Mouse (Mus musculus) neural tube, embryonic 12.5 days (tissue): ENCODE data around the gene 2900026A02Rik. TPM values are rescaled to one million over a fixed set of nuclear protein-coding genes. Genes with fewer than 3 reads are reported as not detected.

ENCODE experiments used
- ATAC-seq: fragments of 200-750 bp; cut with Nextera tagmentation; 2 replicates; pipeline ENCODE4 v1.8.0; 2017; ENCODE audit warnings: low read depth, mild to moderate bottlenecking, moderate TSS enrichment, moderate library complexity; ENCODE audit not compliant: low FRiP score
- H3K27ac ChIP-seq: fragments of 300-500 bp; sonication (generic); 2 replicates; pipeline ENCODE4 v1.5.1; 2016
- H3K27me3 ChIP-seq: fragments of 300-500 bp; sonication (generic); replicated peaks from 2 replicates; pipeline ENCODE4 v1.6.1; 2016; ENCODE audit warnings: mild to moderate bottlenecking
- H3K36me3 ChIP-seq: fragments of 300-500 bp; sonication (generic); 2 replicates; pipeline ENCODE4 v1.6.1; 2016; ENCODE audit warnings: mild to moderate bottlenecking
- H3K4me1 ChIP-seq: fragments of 300-500 bp; sonication (generic); 2 replicates; pipeline ENCODE4 v1.6.1; 2016
- H3K4me2 ChIP-seq: fragments of 300-500 bp; sonication (generic); replicated peaks from 2 replicates; pipeline ENCODE4 v1.6.1; 2016; ENCODE audit warnings: mild to moderate bottlenecking
- H3K4me3 ChIP-seq: fragments of 300-500 bp; sonication (generic); 2 replicates; pipeline ENCODE4 v1.5.1; 2016
- H3K9ac ChIP-seq: fragments of 300-500 bp; sonication (generic); 2 replicates; pipeline ENCODE4 v1.6.1; 2016; ENCODE audit warnings: mild to moderate bottlenecking
- H3K9me3 ChIP-seq: fragments of 300-500 bp; sonication (generic); 2 replicates; pipeline ENCODE4 v1.6.1; 2016; ENCODE audit warnings: mild to moderate bottlenecking
- WGBS: fragments of 180-500 bp; shearing (Covaris S2); methylation state at CpG from one replicate; pipeline ENCODE4 v1.1.7; 2016; 5-methylcytosine and 5-hydroxymethylcytosine counted together
- polyA plus RNA-seq: library from polyadenylated mRNA; unstranded; fragments of >200 nt; fragmentation: Nextera tagmentation; extraction: Ambion mirVana; gene quantifications from 2 replicates; pipeline ENCODE4 v1.2.1, GENCODE M21; 2016

Gene 2900026A02Rik
- polyA plus RNA-seq, 1 experiment from 2014 or later: 3.0 TPM

DNA sequence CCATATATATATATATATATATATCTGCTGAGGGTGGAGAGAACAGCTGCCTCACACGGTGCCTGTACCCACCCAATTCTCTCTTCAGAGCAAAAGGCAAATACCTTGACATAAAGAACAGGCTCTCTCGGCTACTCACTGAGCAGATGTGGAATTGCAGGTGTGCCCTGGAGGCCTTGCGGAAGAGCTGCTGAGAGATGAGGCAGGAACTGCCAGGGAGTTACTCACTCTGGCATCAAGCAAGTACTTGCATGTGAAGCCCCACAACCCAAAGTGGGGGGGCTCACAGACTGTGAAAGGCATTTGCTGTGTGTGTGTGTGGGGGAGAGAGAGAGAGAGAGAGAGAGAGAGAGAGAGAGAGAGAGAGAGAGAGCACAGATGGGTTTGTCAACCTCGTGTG is 92.6 kb downstream of the 2900026A02Rik start:
- no peak for ATAC-seq
- H3K4me1 ChIP-seq: peaks cover 10% of the 10 kb centered on the region

GRCm38 (mm10) chr5:113126476-113126875 is 94.6 kb downstream of the 2900026A02Rik start:
- no peak for ATAC-seq
- H3K27me3 ChIP-seq: no peaks in the 10 kb centered on the region
- no peak overlapping the region for H3K27ac ChIP-seq
- H3K9me3 ChIP-seq: no peaks in the 10 kb centered on the region
- no peak overlapping the region for H3K4me2 ChIP-seq
- WGBS: 93% methylated on average over 12 of the region's 12 CpGs
- peaks cover 6% of the 10 kb centered on the region for H3K4me1 ChIP-seq
- no peaks in the 10 kb centered on the region for H3K36me3 ChIP-seq
- no peak overlapping the region for H3K4me3 ChIP-seq
- no peak overlapping the region for H3K9ac ChIP-seq

More for the DNA sequence above, 92.6 kb downstream of the 2900026A02Rik start:
- Histone ChIP-seq H3K9me3 (no peaks in the 10 kb centered on the region), H3K9ac (no peak overlapping the region), H3K27ac (no peak overlapping the region), H3K36me3 (no peaks in the 10 kb centered on the region), H3K27me3 (no peaks in the 10 kb centered on the region), H3K4me3 (no peak overlapping the region), H3K4me2 (no peak overlapping the region)
- 63% methylated on average over 4 of the region's 4 CpGs for WGBS

DNA sequence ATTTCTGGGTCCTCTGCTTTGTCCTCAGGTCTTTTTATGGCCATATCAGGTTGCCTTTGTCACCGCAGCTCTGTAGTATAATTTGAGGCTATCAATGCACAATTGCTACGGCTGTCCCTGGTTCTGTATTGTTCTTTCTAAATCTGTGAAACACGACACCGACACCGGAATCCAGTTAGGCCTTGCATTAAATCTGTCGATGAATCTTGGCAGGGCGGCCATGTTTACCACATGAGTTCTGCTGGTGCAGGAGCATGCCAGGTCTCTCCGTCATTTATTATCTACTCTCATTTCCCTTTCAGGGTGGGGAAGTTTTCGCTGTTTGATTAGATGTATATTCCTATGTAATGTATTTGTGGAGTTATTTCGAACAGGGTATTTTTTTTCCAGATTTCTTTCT is 97.3 kb downstream of the 2900026A02Rik start:
- no peak for ATAC-seq
- 59% methylated on average over 10 of the region's 10 CpGs for WGBS
- Histone ChIP-seq H3K27me3 (no peaks in the 10 kb centered on the region), H3K4me3 (no peak overlapping the region), H3K9me3 (no peaks in the 10 kb centered on the region), H3K9ac (no peak overlapping the region), H3K4me1 (peaks cover 25% of the 10 kb centered on the region), H3K36me3 (no peaks in the 10 kb centered on the region), H3K27ac (no peak overlapping the region), H3K4me2 (no peak overlapping the region)

DNA sequence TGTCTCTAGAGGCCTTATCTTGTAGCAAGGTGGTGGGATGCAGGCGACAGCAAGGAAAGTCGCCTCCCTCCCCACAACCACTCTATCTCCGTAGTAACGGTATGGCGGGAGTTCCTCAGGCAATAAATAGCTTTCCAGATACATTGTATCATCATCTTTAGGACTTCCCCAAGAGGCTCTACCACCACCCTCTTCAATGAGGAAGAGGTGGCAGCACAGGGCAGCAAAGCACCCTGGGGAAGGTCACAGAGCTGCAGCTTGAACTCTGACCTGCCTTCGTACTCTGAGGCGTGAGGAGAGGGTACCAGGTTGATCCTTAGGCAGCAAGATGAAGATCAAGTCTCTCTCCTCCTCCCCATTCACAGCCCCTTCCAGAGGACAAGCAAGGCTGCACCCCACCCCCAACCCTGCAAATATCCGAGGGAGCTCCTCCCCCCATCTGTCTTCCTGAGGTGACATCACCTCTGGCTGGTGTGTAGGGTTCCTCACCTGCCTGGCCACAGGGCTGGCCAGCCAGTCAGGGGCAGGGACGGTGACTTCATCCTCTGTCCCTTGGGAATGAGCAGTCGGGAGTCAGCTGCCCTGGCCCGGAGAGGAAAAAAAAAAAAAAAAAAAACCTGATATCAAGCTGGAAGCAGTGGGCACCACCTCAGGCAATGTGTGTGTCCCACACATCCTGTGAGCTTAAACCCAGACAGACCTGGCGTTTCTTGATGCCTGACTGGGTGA is 98.5 kb downstream of the 2900026A02Rik start:
- H3K27ac ChIP-seq: no peak overlapping the region
- H3K27me3 ChIP-seq: no peaks in the 10 kb centered on the region
- no peaks in the 10 kb centered on the region for H3K36me3 ChIP-seq
- no peak overlapping the region for H3K9ac ChIP-seq
- 39% methylated on average over 12 of the region's 12 CpGs for WGBS
- peaks cover 25% of the 10 kb centered on the region for H3K4me1 ChIP-seq
- H3K9me3 ChIP-seq: no peaks in the 10 kb centered on the region
- H3K4me3 ChIP-seq: no peak overlapping the region
- no peak overlapping the region for H3K4me2 ChIP-seq
- no peak for ATAC-seq

DNA sequence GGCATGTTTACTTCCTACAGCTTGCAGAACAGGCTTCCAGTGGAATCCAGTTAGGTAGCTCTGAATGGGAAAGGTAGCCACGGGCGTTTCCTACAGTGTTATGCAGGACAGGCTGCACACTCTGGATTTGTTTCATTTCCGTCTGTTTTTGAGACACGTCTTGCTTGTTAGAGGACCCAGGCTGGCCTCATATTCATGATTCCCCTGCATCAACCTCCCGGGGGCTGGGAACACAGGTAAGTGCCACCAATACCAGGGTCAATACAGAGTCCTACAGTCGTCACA is 99.5 kb downstream of the 2900026A02Rik start:
- H3K27ac ChIP-seq: no peak overlapping the region
- no peak overlapping the region for H3K4me3 ChIP-seq
- ATAC-seq: no peak
- peak overlapping the region; percentile 7; the same call in 1 of the 2 replicates for H3K4me2 ChIP-seq
- no peak overlapping the region for H3K9ac ChIP-seq
- WGBS: 74% methylated on average over 6 of the region's 6 CpGs
- H3K9me3 ChIP-seq: no peaks in the 10 kb centered on the region
- no peaks in the 10 kb centered on the region for H3K27me3 ChIP-seq
- peaks cover 30% of the 10 kb centered on the region for H3K4me1 ChIP-seq
- no peaks in the 10 kb centered on the region for H3K36me3 ChIP-seq

- no peaks in the 10 kb centered on the region for H3K27me3 ChIP-seq
- H3K4me1 ChIP-seq: peaks cover 30% of the 10 kb centered on the region
- no peaks in the 10 kb centered on the region for H3K9me3 ChIP-seq
- ATAC-seq: peak; percentile 29; the same call in 1 of the 2 replicates
- 22% methylated on average over 15 of the region's 15 CpGs for WGBS
- H3K36me3 ChIP-seq: no peaks in the 10 kb centered on the region
- H3K4me3 ChIP-seq: no peak overlapping the region
- H3K27ac ChIP-seq: no peak overlapping the region
- H3K4me2 ChIP-seq: peak overlapping the region; percentile 7; the same call in 1 of the 2 replicates
- H3K9ac ChIP-seq: no peak overlapping the region
These were observed 100.1 kb downstream of the 2900026A02Rik start for GRCm38 (mm10) chr5:113120741-113121590.

DNA sequence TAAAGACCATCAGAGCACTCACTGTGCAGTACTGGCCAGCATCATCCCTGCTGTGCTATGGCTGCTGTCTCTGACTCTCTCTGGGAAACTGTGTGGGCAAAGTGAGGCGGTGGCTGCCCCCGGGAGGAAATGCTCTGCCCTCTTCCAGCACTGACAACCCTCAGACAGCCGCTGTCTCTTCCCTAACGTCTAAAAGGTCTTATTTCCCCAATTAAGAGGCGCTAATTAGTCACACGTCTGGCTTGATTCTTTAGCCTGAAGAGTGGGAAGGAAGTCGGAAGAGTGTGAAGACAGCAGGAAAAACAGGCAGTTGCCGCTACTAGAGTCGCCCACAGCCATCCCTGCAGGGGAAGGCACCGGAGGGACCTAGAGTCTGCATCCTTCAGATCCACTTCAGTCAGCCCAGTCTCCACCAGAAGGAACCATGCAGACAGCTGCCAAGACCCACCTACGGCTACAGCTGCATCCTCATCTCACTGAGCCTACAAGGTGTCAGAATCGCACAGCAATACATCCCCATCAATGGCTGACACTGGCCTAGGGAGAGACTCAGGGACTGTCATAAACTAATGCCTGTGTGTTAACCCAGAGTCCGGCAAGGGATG is 101.1 kb downstream of the 2900026A02Rik start:
- no peak overlapping the region for H3K4me3 ChIP-seq
- no peak for ATAC-seq
- H3K9ac ChIP-seq: no peak overlapping the region; the same call in 1 of the 2 replicates
- no peak overlapping the region for H3K27ac ChIP-seq
- 25% methylated on average over 13 of the region's 13 CpGs for WGBS
- no peaks in the 10 kb centered on the region for H3K27me3 ChIP-seq
- no peaks in the 10 kb centered on the region for H3K9me3 ChIP-seq
- no peak overlapping the region for H3K4me2 ChIP-seq
- H3K4me1 ChIP-seq: peaks cover 30% of the 10 kb centered on the region
- no peaks in the 10 kb centered on the region for H3K36me3 ChIP-seq

GRCm38 (mm10) chr5:113119291-113119690 is 101.7 kb downstream of the 2900026A02Rik start:
- H3K4me2 ChIP-seq: no peak overlapping the region
- H3K27me3 ChIP-seq: no peaks in the 10 kb centered on the region
- ATAC-seq: no peak
- H3K9ac ChIP-seq: no peak overlapping the region; the same call in 1 of the 2 replicates
- peaks cover 36% of the 10 kb centered on the region for H3K4me1 ChIP-seq
- 85% methylated on average over 9 of the region's 9 CpGs for WGBS
- H3K27ac ChIP-seq: no peak overlapping the region
- H3K9me3 ChIP-seq: no peaks in the 10 kb centered on the region
- no peaks in the 10 kb centered on the region for H3K36me3 ChIP-seq
- no peak overlapping the region for H3K4me3 ChIP-seq

DNA sequence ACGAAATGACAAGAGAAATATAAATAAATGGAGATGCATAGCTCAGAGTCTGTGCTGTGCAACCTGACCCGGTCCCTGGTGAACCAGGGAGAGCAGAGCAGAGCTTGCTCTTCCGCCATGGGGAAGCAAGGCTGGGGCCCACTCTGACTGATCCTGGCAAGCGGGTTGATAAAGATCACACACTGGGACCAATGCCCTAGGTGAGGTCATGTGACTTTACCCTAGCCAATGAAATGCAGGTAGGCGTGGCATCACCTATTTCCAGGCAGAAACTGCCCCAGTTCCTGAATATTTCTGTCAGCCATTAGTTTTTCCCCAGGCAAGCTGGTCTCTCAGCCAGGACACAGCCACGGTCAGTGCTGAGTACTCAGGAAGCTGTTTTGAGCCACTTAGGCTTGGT is 102.3 kb downstream of the 2900026A02Rik start:
- Histone ChIP-seq H3K4me2 (no peak overlapping the region), H3K4me3 (no peak overlapping the region), H3K9ac (no peak overlapping the region), H3K4me1 (peaks cover 41% of the 10 kb centered on the region), H3K27me3 (no peaks in the 10 kb centered on the region), H3K27ac (no peak overlapping the region), H3K36me3 (no peaks in the 10 kb centered on the region), H3K9me3 (no peaks in the 10 kb centered on the region)
- WGBS: 59% methylated on average over 6 of the region's 6 CpGs
- ATAC-seq: no peak

GRCm38 (mm10) chr5:113117361-113117760 is 103.7 kb downstream of the 2900026A02Rik start:
- no peak for ATAC-seq
- H3K4me3 ChIP-seq: no peak overlapping the region
- H3K9ac ChIP-seq: no peak overlapping the region
- no peaks in the 10 kb centered on the region for H3K36me3 ChIP-seq
- H3K4me1 ChIP-seq: peaks cover 38% of the 10 kb centered on the region
- no peak overlapping the region for H3K27ac ChIP-seq
- H3K4me2 ChIP-seq: no peak overlapping the region
- WGBS: 80% methylated on average over 5 of the region's 5 CpGs
- no peaks in the 10 kb centered on the region for H3K9me3 ChIP-seq
- H3K27me3 ChIP-seq: no peaks in the 10 kb centered on the region

GRCm38 (mm10) chr5:113115896-113116295 is 105.1 kb downstream of the 2900026A02Rik start:
- no peak overlapping the region for H3K27ac ChIP-seq
- H3K9me3 ChIP-seq: no peaks in the 10 kb centered on the region
- no peaks in the 10 kb centered on the region for H3K36me3 ChIP-seq
- H3K4me3 ChIP-seq: no peak overlapping the region
- no peak overlapping the region for H3K9ac ChIP-seq
- no peak overlapping the region for H3K4me2 ChIP-seq
- no peak for ATAC-seq
- WGBS: 67% methylated on average over 10 of the region's 10 CpGs
- peaks cover 38% of the 10 kb centered on the region for H3K4me1 ChIP-seq
- no peaks in the 10 kb centered on the region for H3K27me3 ChIP-seq
